Mouse (Mus musculus): Measurements from ENCODE around the gene Rcan2. TPM values are rescaled to one million over a fixed set of nuclear protein-coding genes. Genes with fewer than 3 reads are reported as not detected.

Rcan2 gene
- total and polyA plus RNA-seq, 2 experiments, result 1.4 to 4.0 TPM

DNA sequence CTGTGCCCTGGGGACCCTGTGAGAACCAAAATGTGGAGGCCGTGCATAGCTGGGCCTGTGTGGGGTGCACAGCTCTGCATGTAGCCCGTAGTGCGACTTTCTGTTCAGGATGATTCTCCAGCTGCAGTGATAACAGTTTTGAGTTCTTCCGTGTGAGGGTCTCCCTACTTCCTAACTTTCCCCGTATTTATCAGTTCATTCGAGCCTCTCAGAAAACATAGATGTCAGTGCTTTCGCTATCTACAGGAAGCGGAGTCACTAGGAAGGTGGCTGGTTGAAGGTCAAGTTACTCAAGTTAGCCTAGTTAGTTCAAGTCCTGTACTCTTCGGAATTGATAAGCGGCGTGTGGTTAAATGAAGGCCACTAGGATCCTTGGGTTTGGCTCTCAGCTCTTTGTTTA, 130.6 kb downstream of the Rcan2 start:
- no peaks in the 10 kb centered on the region for H3K4me1 ChIP-seq (ENCODE audit: control insufficient read depth, insufficient read depth, low read length)
- no peaks in the 10 kb centered on the region for H3K36me3 ChIP-seq (ENCODE audit: control insufficient read depth, insufficient read depth, low read length)
- no peak overlapping the region for H3K27ac ChIP-seq (replicated peaks; ENCODE audit: insufficient read depth, low read depth, low read length)
- no peak for TF ChIP-seq CTCF (IDR thresholded peaks at IDR 0.05; ENCODE audit: low read depth, low read length)
- TF ChIP-seq POLR2A (IDR thresholded peaks at IDR 0.05; ENCODE audit: extremely low read depth, insufficient read depth, low read length), result no peak
- WGBS, result 83% methylated on average over 11 of the region's 11 CpGs
- H3K27me3 ChIP-seq (ENCODE audit: control insufficient read depth, insufficient read depth, low read length), result no peaks in the 10 kb centered on the region
- no peak for DNase-seq (ENCODE audit: extremely low read depth, low read depth, low spot score)
- no peak overlapping the region for H3K9ac ChIP-seq (ENCODE audit: low read depth, low read length)
- H3K79me2 ChIP-seq (ENCODE audit: control insufficient read depth, insufficient read depth, low read length), result no peaks in the 10 kb centered on the region
- no peak overlapping the region for H3K4me3 ChIP-seq (ENCODE audit: insufficient read depth, low read depth, low read length)

GRCm38 (mm10) chr17:43934056-43934455, 132.9 kb downstream of the Rcan2 start:
- H3K79me2 ChIP-seq (ENCODE audit: control insufficient read depth, insufficient read depth, low read length), result no peaks in the 10 kb centered on the region
- no peaks in the 10 kb centered on the region for H3K36me3 ChIP-seq (ENCODE audit: control insufficient read depth, insufficient read depth, low read length)
- H3K27ac ChIP-seq (replicated peaks; ENCODE audit: insufficient read depth, low read depth, low read length), result no peak overlapping the region
- WGBS, result 91% methylated on average over 9 of the region's 9 CpGs
- DNase-seq (ENCODE audit: extremely low read depth, low read depth, low spot score), result no peak
- H3K4me3 ChIP-seq (ENCODE audit: insufficient read depth, low read depth, low read length), result no peak overlapping the region
- no peak overlapping the region for H3K9ac ChIP-seq (ENCODE audit: low read depth, low read length)
- no peaks in the 10 kb centered on the region for H3K27me3 ChIP-seq (ENCODE audit: control insufficient read depth, insufficient read depth, low read length)
- H3K4me1 ChIP-seq (ENCODE audit: control insufficient read depth, insufficient read depth, low read length), result no peaks in the 10 kb centered on the region
- TF ChIP-seq CTCF (IDR thresholded peaks at IDR 0.05; ENCODE audit: low read depth, low read length) (no peak), POLR2A (IDR thresholded peaks at IDR 0.05; ENCODE audit: extremely low read depth, insufficient read depth, low read length) (no peak)

GRCm38 (mm10) chr17:43952219-43952618, 151.1 kb downstream of the Rcan2 start:
- no peak overlapping the region for H3K4me3 ChIP-seq (ENCODE audit: insufficient read depth, low read depth, low read length)
- H3K27me3 ChIP-seq (ENCODE audit: control insufficient read depth, insufficient read depth, low read length), result no peaks in the 10 kb centered on the region
- no peak for DNase-seq (ENCODE audit: extremely low read depth, low read depth, low spot score)
- H3K4me1 ChIP-seq (ENCODE audit: control insufficient read depth, insufficient read depth, low read length), result no peaks in the 10 kb centered on the region
- TF ChIP-seq POLR2A (IDR thresholded peaks at IDR 0.05; ENCODE audit: extremely low read depth, insufficient read depth, low read length), result no peak
- TF ChIP-seq CTCF (IDR thresholded peaks at IDR 0.05; ENCODE audit: low read depth, low read length), result no peak
- H3K36me3 ChIP-seq (ENCODE audit: control insufficient read depth, insufficient read depth, low read length), result no peaks in the 10 kb centered on the region
- H3K9ac ChIP-seq (ENCODE audit: low read depth, low read length), result no peak overlapping the region
- H3K79me2 ChIP-seq (ENCODE audit: control insufficient read depth, insufficient read depth, low read length), result no peaks in the 10 kb centered on the region
- WGBS, result 46% methylated on average over 5 of the region's 5 CpGs
- no peak overlapping the region for H3K27ac ChIP-seq (replicated peaks; ENCODE audit: insufficient read depth, low read depth, low read length)

- Histone ChIP-seq H3K27me3 (ENCODE audit: control insufficient read depth, insufficient read depth, low read length) (no peaks in the 10 kb centered on the region), H3K4me1 (ENCODE audit: control insufficient read depth, insufficient read depth, low read length) (no peaks in the 10 kb centered on the region), H3K27ac (replicated peaks; ENCODE audit: insufficient read depth, low read depth, low read length) (no peak overlapping the region), H3K36me3 (ENCODE audit: control insufficient read depth, insufficient read depth, low read length) (no peaks in the 10 kb centered on the region), H3K4me3 (ENCODE audit: insufficient read depth, low read depth, low read length) (no peak overlapping the region), H3K79me2 (ENCODE audit: control insufficient read depth, insufficient read depth, low read length) (no peaks in the 10 kb centered on the region), H3K9ac (ENCODE audit: low read depth, low read length) (no peak overlapping the region)
- no peak for DNase-seq (ENCODE audit: extremely low read depth, low read depth, low spot score)
- no peak for TF ChIP-seq CTCF (IDR thresholded peaks at IDR 0.05; ENCODE audit: low read depth, low read length)
- TF ChIP-seq POLR2A (IDR thresholded peaks at IDR 0.05; ENCODE audit: extremely low read depth, insufficient read depth, low read length), result no peak
- WGBS, result 38% methylated on average over 17 of the region's 17 CpGs
These were observed 151.7 kb downstream of the Rcan2 start for GRCm38 (mm10) chr17:43952661-43953534.

GRCm38 (mm10) chr17:43953535-43953918, 152.4 kb downstream of the Rcan2 start:
- no peaks in the 10 kb centered on the region for H3K27me3 ChIP-seq (ENCODE audit: control insufficient read depth, insufficient read depth, low read length)
- no peak for DNase-seq (ENCODE audit: extremely low read depth, low read depth, low spot score)
- H3K27ac ChIP-seq (replicated peaks; ENCODE audit: insufficient read depth, low read depth, low read length), result no peak overlapping the region
- H3K79me2 ChIP-seq (ENCODE audit: control insufficient read depth, insufficient read depth, low read length), result no peaks in the 10 kb centered on the region
- H3K4me3 ChIP-seq (ENCODE audit: insufficient read depth, low read depth, low read length), result no peak overlapping the region
- H3K36me3 ChIP-seq (ENCODE audit: control insufficient read depth, insufficient read depth, low read length), result no peaks in the 10 kb centered on the region
- 88% methylated on average over 10 of the region's 10 CpGs for WGBS
- no peaks in the 10 kb centered on the region for H3K4me1 ChIP-seq (ENCODE audit: control insufficient read depth, insufficient read depth, low read length)
- TF ChIP-seq POLR2A (IDR thresholded peaks at IDR 0.05; ENCODE audit: extremely low read depth, insufficient read depth, low read length) (no peak), CTCF (IDR thresholded peaks at IDR 0.05; ENCODE audit: low read depth, low read length) (no peak)
- no peak overlapping the region for H3K9ac ChIP-seq (ENCODE audit: low read depth, low read length)

GRCm38 (mm10) chr17:43959797-43960196, 158.6 kb downstream of the Rcan2 start:
- H3K4me1 ChIP-seq (ENCODE audit: control insufficient read depth, insufficient read depth, low read length), result no peaks in the 10 kb centered on the region
- no peak overlapping the region for H3K27ac ChIP-seq (replicated peaks; ENCODE audit: insufficient read depth, low read depth, low read length)
- no peak for TF ChIP-seq CTCF (IDR thresholded peaks at IDR 0.05; ENCODE audit: low read depth, low read length)
- TF ChIP-seq POLR2A (IDR thresholded peaks at IDR 0.05; ENCODE audit: extremely low read depth, insufficient read depth, low read length), result no peak
- 87% methylated on average over 3 of the region's 3 CpGs for WGBS
- H3K9ac ChIP-seq (ENCODE audit: low read depth, low read length), result no peak overlapping the region
- H3K36me3 ChIP-seq (ENCODE audit: control insufficient read depth, insufficient read depth, low read length), result no peaks in the 10 kb centered on the region
- no peaks in the 10 kb centered on the region for H3K79me2 ChIP-seq (ENCODE audit: control insufficient read depth, insufficient read depth, low read length)
- DNase-seq (ENCODE audit: extremely low read depth, low read depth, low spot score), result no peak
- H3K27me3 ChIP-seq (ENCODE audit: control insufficient read depth, insufficient read depth, low read length), result no peaks in the 10 kb centered on the region
- H3K4me3 ChIP-seq (ENCODE audit: insufficient read depth, low read depth, low read length), result no peak overlapping the region
